Mouse (Mus musculus): ENCODE data around the gene Ckb.
"Not testable (repeated sequence)": the region's sequence is repeated elsewhere in the genome, so short reads cannot be mapped to it uniquely, and the experiment has no call there.

Gene Ckb

DNA sequence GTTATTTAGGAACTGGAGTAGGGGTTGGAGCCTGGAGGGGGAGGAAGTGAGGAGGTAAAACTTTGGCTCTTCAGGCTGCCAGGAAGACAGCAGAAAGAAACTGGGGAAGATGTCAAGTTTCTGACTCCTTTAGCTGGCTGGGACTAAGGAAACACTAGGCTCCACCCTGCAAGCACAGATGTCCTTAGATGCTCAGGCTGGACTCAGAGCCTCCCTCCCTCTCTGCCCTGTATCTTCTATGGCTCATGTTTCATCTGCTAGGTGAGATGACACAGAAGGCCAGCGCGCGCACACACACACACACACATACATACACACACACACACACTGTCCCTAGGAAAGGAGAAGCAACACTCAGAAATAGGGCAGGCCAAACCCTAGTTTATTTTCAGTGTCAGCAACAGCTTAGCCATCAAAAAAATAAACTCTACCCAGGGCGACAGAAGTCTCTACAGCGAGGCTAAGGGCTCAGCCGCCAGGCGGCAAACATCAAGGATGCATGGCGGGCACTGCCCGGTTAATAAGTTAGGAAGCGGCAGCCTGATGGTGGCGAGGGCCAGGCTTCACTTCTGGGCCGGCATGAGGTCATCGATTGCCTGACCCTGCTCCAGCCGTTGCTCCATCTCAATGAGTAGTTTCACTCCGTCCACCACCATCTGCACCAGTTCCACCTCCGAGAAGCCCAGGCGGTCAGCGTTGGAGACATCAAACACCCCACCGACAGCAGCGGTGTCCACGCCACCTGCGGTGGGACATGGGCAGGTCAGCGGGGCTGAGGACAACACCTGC is 2.9 kb downstream of the Ckb start:
- no peak for DNase-seq (ENCODE audit: low read depth)

GRCm38 (mm10) chr12:111668457-111668912 is 3.7 kb downstream of the Ckb start:
- DNase-seq (ENCODE audit: low read depth): peak; percentile 96

DNA sequence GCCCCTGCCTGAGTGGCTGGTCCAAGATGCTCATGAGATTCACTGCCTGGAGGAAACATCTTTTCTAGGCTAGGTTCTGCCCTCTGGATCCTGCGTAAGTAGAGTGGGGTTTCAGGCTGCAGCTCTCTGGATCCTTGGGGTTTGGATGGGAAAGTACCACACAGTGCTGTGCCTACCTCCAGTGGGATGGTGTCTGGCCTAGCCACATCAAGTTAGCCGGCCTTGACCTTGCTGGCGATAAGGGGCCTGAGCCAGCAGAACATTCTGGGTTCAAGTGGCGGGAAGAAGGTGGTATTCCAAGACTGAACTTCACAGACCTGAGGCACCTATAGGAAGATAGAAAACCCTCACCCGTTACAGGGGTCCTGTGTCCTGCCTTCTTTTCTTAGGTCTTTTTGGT is 4.7 kb downstream of the Ckb start:
- no peak for DNase-seq (ENCODE audit: low read depth)

DNA sequence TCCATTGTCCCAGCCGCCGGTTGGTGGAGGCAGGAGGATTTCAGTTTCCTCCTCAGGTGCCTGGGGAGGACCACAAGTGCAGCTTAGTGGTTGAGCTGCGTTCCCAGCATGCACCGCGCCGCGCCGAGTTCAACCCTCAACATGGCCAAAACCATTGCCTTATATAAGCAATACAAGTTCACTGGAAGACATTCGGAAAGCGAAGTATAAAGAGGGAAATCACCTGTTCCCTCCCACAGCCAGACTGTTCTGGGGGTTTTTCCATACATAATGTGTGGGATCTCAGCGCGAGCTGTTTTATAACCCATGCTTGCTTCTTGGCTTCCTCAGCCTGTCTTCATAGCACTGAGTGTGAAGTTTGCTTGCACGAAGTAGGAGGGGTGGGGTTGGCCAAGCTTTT is 5.8 kb downstream of the Ckb start:
- no peak for DNase-seq (ENCODE audit: low read depth)

DNA sequence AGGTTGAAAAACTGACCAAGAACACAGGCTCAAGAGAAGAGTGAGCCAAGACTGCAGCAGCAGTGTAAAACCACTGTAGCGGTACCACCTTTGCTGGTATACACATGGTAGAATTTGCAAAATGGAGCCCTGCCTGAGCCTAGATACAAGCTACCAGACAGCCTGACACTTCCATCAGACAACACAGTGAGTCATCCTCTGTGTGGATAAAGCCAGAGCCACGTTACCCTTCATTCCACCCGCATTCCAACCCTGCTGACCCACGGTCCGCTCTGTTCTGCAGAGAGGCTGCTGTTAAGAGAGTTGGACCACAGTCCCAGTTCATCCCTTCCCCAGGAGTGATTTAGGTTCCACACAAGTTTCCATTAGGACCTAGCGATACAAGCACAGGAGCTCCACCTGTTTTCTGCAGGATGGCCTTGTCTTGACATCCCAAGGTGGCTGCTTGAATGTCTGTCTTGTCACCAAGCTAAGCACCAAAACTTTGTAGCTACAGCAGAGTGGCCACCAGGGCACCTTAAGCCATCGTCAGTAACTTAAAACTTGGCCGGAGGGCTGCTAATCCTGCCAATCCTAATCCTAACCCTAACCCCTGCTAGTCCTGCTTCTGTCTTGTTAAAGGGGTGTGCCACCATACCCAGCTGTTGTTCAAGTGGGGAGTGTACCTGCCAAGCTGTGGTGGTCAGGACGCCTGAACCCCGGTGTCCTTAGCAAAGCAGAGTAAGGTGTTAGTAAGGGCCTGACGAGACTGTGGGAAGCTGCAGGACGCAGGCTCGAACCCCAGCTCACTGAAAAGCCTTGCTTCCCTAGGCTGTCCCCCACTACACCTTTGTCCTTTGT is 6.9 kb downstream of the Ckb start:
- DNase-seq (ENCODE audit: low read depth): no peak

- DNase-seq (ENCODE audit: low read depth): no peak
Measured at GRCm38 (mm10) chr12:111664144-111664634, 7.9 kb downstream of the Ckb start.

DNA sequence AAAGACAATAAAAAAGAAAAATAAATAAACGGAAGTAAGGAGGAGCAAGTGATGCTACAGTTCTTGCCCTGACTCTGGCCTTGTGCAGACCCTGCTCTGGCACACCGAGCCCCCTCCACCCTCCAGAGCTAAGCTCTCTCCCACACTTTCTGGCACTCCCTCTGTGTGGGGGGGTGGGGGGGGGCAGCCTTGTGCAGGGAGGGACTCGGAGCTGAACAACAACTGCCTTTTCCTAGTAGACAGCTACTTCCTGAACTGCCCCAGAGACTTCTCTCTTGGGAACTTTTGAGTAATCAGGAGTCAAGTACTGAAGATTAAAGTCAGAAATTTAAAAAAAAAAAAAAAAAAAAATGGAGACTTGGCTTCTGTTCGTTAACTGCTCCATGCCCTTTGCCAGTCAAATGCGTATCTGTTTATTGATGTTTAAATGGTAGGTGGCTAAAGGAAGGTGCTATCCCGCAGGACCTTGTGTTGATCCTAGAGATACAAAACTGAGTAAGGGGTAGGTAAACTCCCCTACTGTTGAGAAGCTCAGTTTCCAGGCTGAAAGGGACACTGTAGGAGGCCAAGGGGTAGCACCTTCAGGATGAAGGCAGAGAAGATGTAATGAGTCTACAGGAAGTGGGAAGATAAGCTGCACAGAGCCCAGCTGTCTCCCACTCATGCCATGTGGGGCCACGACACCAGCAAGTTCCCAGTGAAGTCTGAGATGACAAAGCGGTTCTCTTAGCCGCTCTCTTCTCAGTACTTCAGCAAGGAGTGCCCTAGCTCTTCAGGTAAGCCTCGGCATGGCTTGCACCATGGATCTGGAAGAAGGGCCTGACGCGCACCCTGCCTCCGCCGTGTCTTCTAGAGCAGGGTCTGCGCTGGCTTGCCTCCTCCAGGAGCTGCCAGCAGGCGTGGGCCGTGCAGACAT is 8.7 kb downstream of the Ckb start:
- no peak for DNase-seq (ENCODE audit: low read depth)

GRCm38 (mm10) chr12:111661554-111661953 is 10.6 kb downstream of the Ckb start:
- not testable (repeated sequence) for DNase-seq (ENCODE audit: low read depth)

- no peak for DNase-seq (ENCODE audit: low read depth)
Measured at GRCm38 (mm10) chr12:111660628-111661027, 11.5 kb downstream of the Ckb start.

- DNase-seq (ENCODE audit: low read depth): no peak
Measured at GRCm38 (mm10) chr12:111659331-111659730, 12.8 kb downstream of the Ckb start.

DNA sequence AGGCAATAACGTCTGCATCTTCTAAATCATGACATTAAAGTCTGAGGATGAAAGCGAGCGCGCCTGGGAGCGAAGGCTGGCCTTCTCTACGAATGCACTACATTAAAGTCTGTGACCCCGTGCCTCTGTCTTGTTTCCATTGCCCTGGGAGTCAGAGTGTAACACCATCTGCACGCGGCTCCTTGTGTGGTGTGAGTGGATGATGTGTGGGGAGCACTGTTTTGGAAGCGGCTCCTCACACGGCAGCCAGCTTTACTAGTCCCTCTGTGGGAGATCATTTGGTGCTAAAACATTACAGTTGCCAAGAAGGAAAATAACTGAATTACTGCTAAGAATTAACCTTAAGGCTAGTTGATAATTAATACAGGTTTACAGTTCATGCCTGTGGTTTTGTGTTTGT is 16.4 kb downstream of the Ckb start:
- DNase-seq (ENCODE audit: low read depth): no peak

GRCm38 (mm10) chr12:111653434-111653833 is 18.7 kb downstream of the Ckb start:
- DNase-seq (ENCODE audit: low read depth): no peak

- no peak for DNase-seq (ENCODE audit: low read depth)
Measured at GRCm38 (mm10) chr12:111652953-111653352, 19.2 kb downstream of the Ckb start.

DNA sequence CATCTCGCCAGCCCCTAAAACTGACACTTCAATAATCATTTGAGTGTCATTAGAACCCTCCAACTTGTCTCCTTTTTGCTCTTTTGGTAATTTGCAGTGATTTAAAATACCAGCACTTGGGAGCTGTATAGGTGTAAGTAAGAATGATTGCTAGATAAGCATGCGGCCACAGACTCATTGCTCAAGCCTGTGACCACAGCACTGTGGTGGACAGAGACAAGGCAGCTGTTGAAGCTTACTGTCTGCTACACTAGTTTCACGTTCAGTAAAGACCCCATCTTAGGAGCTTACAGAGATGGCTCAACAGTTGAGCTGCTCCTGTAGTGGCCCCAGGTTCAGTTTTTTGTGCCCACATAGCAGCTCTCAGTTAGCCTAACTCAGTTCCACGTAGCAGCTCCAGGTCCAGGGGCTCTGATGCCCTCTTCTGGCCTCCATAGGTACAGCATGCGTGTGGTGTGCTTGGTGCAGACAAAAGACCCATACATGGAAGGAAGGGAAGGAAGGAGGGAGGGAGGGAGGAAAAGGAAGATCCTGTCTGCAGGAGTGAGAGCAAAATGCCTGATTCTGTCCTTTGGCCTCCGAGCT is 24.0 kb downstream of the Ckb start:
- DNase-seq (ENCODE audit: low read depth): no peak
